Mouse (Mus musculus): ENCODE data around the gene Fam222b.
"Not testable (repeated sequence)": the region's sequence is repeated elsewhere in the genome, so short reads cannot be mapped to it uniquely, and the experiment has no call there.

Fam222b gene

GRCm38 (mm10) chr11:78180081-78180761, 85.8 kb downstream of the Fam222b start:
- no peak for DNase-seq (ENCODE audit: low read depth)

- DNase-seq (ENCODE audit: low read depth): no peak
Measured at GRCm38 (mm10) chr11:78181830-78182357, 87.4 kb downstream of the Fam222b start.

- DNase-seq (ENCODE audit: low read depth): no peak
Measured at GRCm38 (mm10) chr11:78182450-78182849, 88.0 kb downstream of the Fam222b start.

- DNase-seq (ENCODE audit: low read depth): no peak
Measured at GRCm38 (mm10) chr11:78182961-78183844, 88.7 kb downstream of the Fam222b start, which contains the start of gene Rpl23a. Gene Rpl23a, minus strand, starts transcription at chr11:78183584.

- DNase-seq (ENCODE audit: low read depth): no peak
Measured at GRCm38 (mm10) chr11:78183884-78184514, 89.5 kb downstream of the Fam222b start.

- not testable (repeated sequence) for DNase-seq (ENCODE audit: low read depth)
Measured at GRCm38 (mm10) chr11:78184702-78185101, 90.2 kb downstream of the Fam222b start.

GRCm38 (mm10) chr11:78188331-78189233, 94.1 kb downstream of the Fam222b start, which contains the start of gene Rab34:
Gene Rab34, plus strand, starts transcription at chr11:78188430.
- no peak for DNase-seq (ENCODE audit: low read depth)

GRCm38 (mm10) chr11:78189234-78190040, 95.0 kb downstream of the Fam222b start:
- DNase-seq (ENCODE audit: low read depth): no peak

- no peak for DNase-seq (ENCODE audit: low read depth)
Measured at GRCm38 (mm10) chr11:78190041-78190440, 95.6 kb downstream of the Fam222b start.

GRCm38 (mm10) chr11:78193113-78193512, 98.7 kb downstream of the Fam222b start, which contains the start of gene Proca1:
Gene Proca1, plus strand, starts transcription at chr11:78193392.
- DNase-seq (ENCODE audit: low read depth): no peak

- DNase-seq (ENCODE audit: low read depth): no peak
Measured at GRCm38 (mm10) chr11:78194411-78195100, 100.1 kb downstream of the Fam222b start.

GRCm38 (mm10) chr11:78195101-78195863, 100.8 kb downstream of the Fam222b start:
- DNase-seq (ENCODE audit: low read depth): no peak

- no peak for DNase-seq (ENCODE audit: low read depth)
Measured at GRCm38 (mm10) chr11:78202372-78202771, 107.9 kb downstream of the Fam222b start.

GRCm38 (mm10) chr11:78204287-78204686, 109.8 kb downstream of the Fam222b start:
- DNase-seq (ENCODE audit: low read depth): no peak

GRCm38 (mm10) chr11:78205361-78206206, 111.1 kb downstream of the Fam222b start:
- DNase-seq (ENCODE audit: low read depth): no peak

All from c-Kit-positive CD71-negative TER-119-negative erythroid progenitor cells, embryonic 14.5 days (primary cell).